Mouse (Mus musculus) lung, embryonic 14.5 days (tissue): ENCODE data around the gene Pbxip1. TPM values are rescaled to one million over a fixed set of nuclear protein-coding genes. Genes with fewer than 3 reads are reported as not detected.

ENCODE experiments used
- ATAC-seq: fragments of 200-750 bp; cut with Nextera tagmentation; 2 replicates; pipeline ENCODE4 v1.8.0; 2017; ENCODE audit warnings: mild to moderate bottlenecking, moderate TSS enrichment, moderate library complexity; ENCODE audit not compliant: insufficient read depth
- DNase-seq: peaks from one replicate; pipeline ENCODE4 v3.0.0-alpha.2; 2015
- H3K27ac ChIP-seq: fragments of 300-500 bp; sonication (generic); 2 replicates; pipeline ENCODE4 v1.5.1; 2014; ENCODE audit warnings: low read depth, mild to moderate bottlenecking, moderate library complexity
- H3K27me3 ChIP-seq: fragments of 300-500 bp; sonication (generic); 2 replicates; pipeline ENCODE4 v1.6.1; 2014; ENCODE audit warnings: low read length, control low read depth; ENCODE audit not compliant: insufficient read depth
- H3K36me3 ChIP-seq: fragments of 300-500 bp; sonication (generic); 2 replicates; pipeline ENCODE4 v1.6.1; 2014; ENCODE audit warnings: control low read depth; ENCODE audit not compliant: insufficient read depth
- H3K4me1 ChIP-seq: fragments of 300-500 bp; sonication (generic); 2 replicates; pipeline ENCODE4 v1.6.1; 2014; ENCODE audit warnings: antibody characterized with exemption, control low read depth; ENCODE audit not compliant: insufficient read depth
- H3K4me2 ChIP-seq: fragments of 300-500 bp; sonication (generic); 2 replicates; pipeline ENCODE4 v1.6.1; 2014; ENCODE audit warnings: mild to moderate bottlenecking
- H3K4me3 ChIP-seq: fragments of 300-500 bp; sonication (generic); 2 replicates; pipeline ENCODE4 v1.5.1; 2014; ENCODE audit warnings: low read depth, low read length
- H3K9ac ChIP-seq: fragments of 300-500 bp; sonication (generic); 2 replicates; pipeline ENCODE4 v1.6.1; 2014
- H3K9me3 ChIP-seq: fragments of 300-500 bp; sonication (generic); 2 replicates; pipeline ENCODE4 v1.6.1; 2016; ENCODE audit warnings: low read depth, low read length, control low read depth
- CTCF ChIP-seq: IDR thresholded peaks from 2 replicates; pipeline ENCODE4 v1.5.1; 2016; ENCODE audit warnings: antibody characterized with exemption, low read depth
- WGBS: fragments of 180-500 bp; shearing (Covaris S2); extraction: QIAGEN DNeasy Blood & Tissue Kit; methylation state at CpG from one replicate; pipeline ENCODE4 v1.1.7; 2014; 5-methylcytosine and 5-hydroxymethylcytosine counted together
- polyA plus RNA-seq: library from polyadenylated mRNA; unstranded; fragments of >200 nt; fragmentation: Nextera tagmentation; extraction: Ambion mirVana; gene quantifications from 2 replicates; pipeline ENCODE4 v1.2.1, GENCODE M21; 2014

Gene Pbxip1
- polyA plus RNA-seq, 1 experiment from 2014 or later, result 13.6 TPM

GRCm38 (mm10) chr3:89435041-89435440, 1.5 kb upstream of the Pbxip1 start:
- WGBS, result 74% methylated on average over 7 of the region's 7 CpGs
- no peak for DNase-seq
- Histone ChIP-seq H3K4me3 (no peak overlapping the region), H3K9ac (no peak overlapping the region), H3K27me3 (no peaks in the 10 kb centered on the region), H3K36me3 (peaks cover 28% of the 10 kb centered on the region), H3K9me3 (no peaks in the 10 kb centered on the region), H3K27ac (no peak overlapping the region), H3K4me1 (peaks cover 13% of the 10 kb centered on the region; the same call in 1 of the 2 replicates), H3K4me2 (no peak overlapping the region)
- no peak for ATAC-seq
- no peak for TF ChIP-seq CTCF

- Histone ChIP-seq H3K4me2 (peak overlapping the region; percentile 73), H3K9me3 (no peaks in the 10 kb centered on the region), H3K9ac (peak overlapping the region; percentile 53), H3K4me3 (peak overlapping the region; percentile 46), H3K27ac (peak overlapping the region; percentile 65), H3K27me3 (no peaks in the 10 kb centered on the region), H3K4me1 (peaks cover 6% of the 10 kb centered on the region; the same call in 1 of the 2 replicates), H3K36me3 (peaks cover 26% of the 10 kb centered on the region)
- DNase-seq (peak; percentile 32), ATAC-seq (peak; percentile 13; the same call in 1 of the 2 replicates)
- no peak for TF ChIP-seq CTCF
- WGBS, result 34% methylated on average over 5 of the region's 5 CpGs
These were observed 763 bp downstream of the Pbxip1 start for GRCm38 (mm10) chr3:89437269-89437668.

- Histone ChIP-seq H3K9me3 (no peaks in the 10 kb centered on the region), H3K4me3 (no peak overlapping the region), H3K4me1 (peaks cover 6% of the 10 kb centered on the region; the same call in 1 of the 2 replicates), H3K27ac (no peak overlapping the region), H3K4me2 (no peak overlapping the region), H3K27me3 (no peaks in the 10 kb centered on the region), H3K36me3 (0 out of 2 replicates have a peak, but pooled peaks cover 2% of the 10 kb centered on the region), H3K9ac (no peak overlapping the region)
- ATAC-seq, result no peak
- 75% methylated on average over 2 of the region's 2 CpGs for WGBS
- no peak for DNase-seq
- no peak for TF ChIP-seq CTCF
These were observed 4.2 kb downstream of the Pbxip1 start for GRCm38 (mm10) chr3:89440691-89441090.

GRCm38 (mm10) chr3:89448720-89449537, 12.4 kb downstream of the Pbxip1 start:
- ATAC-seq (peak; percentile 87), DNase-seq (peak; percentile 80)
- H3K36me3 ChIP-seq, result peaks cover 19% of the 10 kb centered on the region; the same call in 1 of the 2 replicates
- H3K4me1 ChIP-seq, result peaks cover 14% of the 10 kb centered on the region
- peak overlapping the region; percentile 76 for H3K27ac ChIP-seq
- H3K9me3 ChIP-seq, result no peaks in the 10 kb centered on the region
- H3K4me2 ChIP-seq, result peak overlapping the region; percentile 40
- no peak overlapping the region for H3K9ac ChIP-seq
- no peak overlapping the region for H3K4me3 ChIP-seq
- 39% methylated on average over 13 of the region's 13 CpGs for WGBS
- H3K27me3 ChIP-seq, result no peaks in the 10 kb centered on the region
- no peak for TF ChIP-seq CTCF

GRCm38 (mm10) chr3:89449541-89449940, 13.0 kb downstream of the Pbxip1 start:
- peak; percentile 83 for DNase-seq
- Histone ChIP-seq H3K9me3 (no peaks in the 10 kb centered on the region), H3K4me3 (no peak overlapping the region), H3K9ac (no peak overlapping the region), H3K4me2 (peak overlapping the region; percentile 40), H3K36me3 (peaks cover 19% of the 10 kb centered on the region; the same call in 1 of the 2 replicates), H3K27me3 (no peaks in the 10 kb centered on the region), H3K27ac (peak overlapping the region; percentile 50; the same call in 1 of the 2 replicates), H3K4me1 (peaks cover 14% of the 10 kb centered on the region)
- peak; percentile 39; the same call in 1 of the 2 replicates for ATAC-seq
- 37% methylated on average over 7 of the region's 7 CpGs for WGBS
- TF ChIP-seq CTCF, result peak; percentile 77

GRCm38 (mm10) chr3:89451916-89452315, 15.4 kb downstream of the Pbxip1 start:
- peaks cover 14% of the 10 kb centered on the region for H3K4me1 ChIP-seq
- no peak overlapping the region for H3K9ac ChIP-seq
- no peak for TF ChIP-seq CTCF
- ATAC-seq (peak; percentile 37; the same call in 1 of the 2 replicates), DNase-seq (peak; percentile 60)
- no peaks in the 10 kb centered on the region for H3K27me3 ChIP-seq
- 0 out of 2 replicates have a peak, but pooled peaks cover 7% of the 10 kb centered on the region for H3K36me3 ChIP-seq
- H3K27ac ChIP-seq, result peak overlapping the region; percentile 58; the same call in 1 of the 2 replicates
- 44% methylated on average over 1 of the region's 1 CpGs for WGBS
- no peaks in the 10 kb centered on the region for H3K9me3 ChIP-seq
- no peak overlapping the region for H3K4me3 ChIP-seq
- no peak overlapping the region for H3K4me2 ChIP-seq
